Mouse (Mus musculus) left cerebral cortex, adult 2 months (tissue): ENCODE results near the gene Fhad1. TPM values are rescaled to one million over a fixed set of nuclear protein-coding genes. Genes with fewer than 3 reads are reported as not detected.
"Not testable (repeated sequence)": the region's sequence is repeated elsewhere in the genome, so short reads cannot be mapped to it uniquely, and the experiment has no call there.

Experiments
- DNase-seq, 2 experiments: peaks; one replicate each; pipeline ENCODE4 v3.0.0; 2021 to 2022; ENCODE audit warnings: low spot score in 2 of 2, mixed read lengths in 1 of 2; ENCODE audit errors: extremely low spot score in 1 of 2
- H3K27ac ChIP-seq: fragments of 200-600 bp; 2 replicates; pipeline ENCODE4 v1.8.1; 2022
- H3K4me3 ChIP-seq: fragments of 200-600 bp; 2 replicates; pipeline ENCODE4 v1.8.1; 2022
- CTCF ChIP-seq: fragments of 200-600 bp; IDR thresholded peaks from 2 replicates; pipeline ENCODE4 v1.8.1; 2022; ENCODE audit warnings: antibody characterized with exemption, mild to moderate bottlenecking, moderate library complexity
- intact Hi-C: fragments of 180-260 bp; cut with DNase I; formaldehyde crosslinking; loops from one replicate; pipeline ENCODE4 v1.15.1; 2025
- total RNA-seq, 2 experiments: library from RNA; stranded (reverse); gene quantifications; 2 replicates each; pipeline ENCODE4 v1.2.3; 2021

The Fhad1 gene
- total RNA-seq, 2 experiments from 2014 or later: 9.0 to 9.2 TPM

DNA sequence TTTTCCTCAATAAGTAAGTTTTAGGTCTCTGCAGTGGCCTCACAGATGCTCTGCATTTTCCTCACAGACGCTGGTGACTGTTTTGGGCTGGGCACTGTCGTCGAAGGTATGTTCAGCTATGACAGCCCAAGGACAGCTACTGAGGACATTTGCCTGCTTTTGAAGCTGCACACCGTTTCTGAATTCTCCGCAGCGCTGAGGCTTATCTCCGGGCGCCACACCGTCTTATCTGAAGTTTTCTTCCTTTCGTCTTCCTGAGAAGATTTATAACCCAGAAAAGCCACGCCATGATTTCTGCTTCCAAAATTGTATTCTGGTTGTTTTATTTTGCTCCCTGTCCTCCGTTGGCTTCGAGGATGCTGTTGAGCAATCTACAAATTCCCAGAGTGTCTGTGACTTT, 13.7 kb upstream of the Fhad1 start:
- H3K4me3 ChIP-seq: no peak overlapping the region
- DNase-seq: no peak
- intact Hi-C loops: no loop called here
- H3K27ac ChIP-seq: no peak overlapping the region
- TF ChIP-seq CTCF: no peak

- TF ChIP-seq CTCF: no peak
- Histone ChIP-seq H3K4me3 (no peak overlapping the region), H3K27ac (no peak overlapping the region)
- no peak for DNase-seq
- intact Hi-C loops: no loop called here
These were observed 12.1 kb upstream of the Fhad1 start for GRCm38 (mm10) chr4:142026965-142027364.

GRCm38 (mm10) chr4:142024536-142024935, 9.7 kb upstream of the Fhad1 start:
- H3K27ac ChIP-seq: no peak overlapping the region
- DNase-seq: no peak
- no peak overlapping the region for H3K4me3 ChIP-seq
- no peak for TF ChIP-seq CTCF
- intact Hi-C loops: no loop called here

DNA sequence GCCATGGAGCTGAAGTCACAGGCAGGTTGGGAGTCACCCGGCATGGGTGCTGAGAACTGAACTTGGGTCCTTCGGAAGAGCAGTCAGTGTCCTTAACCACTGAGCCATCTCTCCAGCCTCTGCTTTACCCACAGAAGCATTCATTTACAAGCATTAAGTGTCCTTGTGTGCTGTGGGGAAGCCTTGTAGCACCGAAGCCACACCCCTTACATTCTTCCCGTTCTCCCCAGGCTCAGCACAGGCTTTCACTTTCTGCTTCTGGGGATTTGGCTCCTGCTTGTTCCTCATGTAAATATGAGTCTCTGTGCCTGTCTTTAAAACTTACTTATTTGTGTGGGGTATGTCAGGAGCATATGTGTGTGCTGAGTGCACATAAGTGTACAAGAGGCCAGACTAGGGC, 8.3 kb upstream of the Fhad1 start:
- no peak for TF ChIP-seq CTCF
- intact Hi-C loops: no loop called here
- Histone ChIP-seq H3K4me3 (no peak overlapping the region), H3K27ac (no peak overlapping the region)
- DNase-seq: no peak

GRCm38 (mm10) chr4:142017686-142018085, 2.8 kb upstream of the Fhad1 start:
- no peak overlapping the region for H3K27ac ChIP-seq
- intact Hi-C loops: no loop called here
- no peak overlapping the region for H3K4me3 ChIP-seq
- DNase-seq: no peak
- TF ChIP-seq CTCF: no peak

- TF ChIP-seq CTCF: no peak
- DNase-seq: no peak
- intact Hi-C loops: no loop called here
- Histone ChIP-seq H3K4me3 (no peak overlapping the region), H3K27ac (no peak overlapping the region)
These were observed 3.6 kb downstream of the Fhad1 start for GRCm38 (mm10) chr4:142011236-142011635.

GRCm38 (mm10) chr4:142010441-142010840, 4.4 kb downstream of the Fhad1 start:
- DNase-seq: no peak
- intact Hi-C loops: no loop called here
- no peak overlapping the region for H3K4me3 ChIP-seq
- H3K27ac ChIP-seq: no peak overlapping the region
- no peak for TF ChIP-seq CTCF

DNA sequence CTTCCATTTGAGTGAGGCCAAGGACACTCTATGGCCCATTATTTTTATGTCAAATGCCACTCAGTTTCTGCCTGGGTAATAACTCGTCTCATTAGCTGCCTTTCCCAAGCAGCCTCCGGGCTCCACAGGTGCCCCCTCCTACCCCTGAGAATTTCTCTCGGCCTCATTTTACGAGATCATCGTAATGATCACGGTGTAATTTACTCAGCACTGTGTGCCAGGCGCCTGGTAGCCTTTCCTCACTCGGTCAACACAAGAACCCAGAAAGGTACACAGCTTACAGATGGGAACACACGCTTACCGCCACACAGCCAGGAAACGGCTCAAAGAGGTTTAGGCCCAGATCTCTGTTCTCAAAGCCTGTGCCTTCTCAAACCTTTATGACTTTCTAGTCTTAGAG, 6.7 kb downstream of the Fhad1 start:
- TF ChIP-seq CTCF: no peak
- no peak overlapping the region for H3K4me3 ChIP-seq
- no peak for DNase-seq
- H3K27ac ChIP-seq: no peak overlapping the region
- intact Hi-C loops: loop anchor here (5.0 to 10.0 kb wide), 3 partner anchors 74 to 1017 kb away; partner anchors contain the start of gene Tmem51

DNA sequence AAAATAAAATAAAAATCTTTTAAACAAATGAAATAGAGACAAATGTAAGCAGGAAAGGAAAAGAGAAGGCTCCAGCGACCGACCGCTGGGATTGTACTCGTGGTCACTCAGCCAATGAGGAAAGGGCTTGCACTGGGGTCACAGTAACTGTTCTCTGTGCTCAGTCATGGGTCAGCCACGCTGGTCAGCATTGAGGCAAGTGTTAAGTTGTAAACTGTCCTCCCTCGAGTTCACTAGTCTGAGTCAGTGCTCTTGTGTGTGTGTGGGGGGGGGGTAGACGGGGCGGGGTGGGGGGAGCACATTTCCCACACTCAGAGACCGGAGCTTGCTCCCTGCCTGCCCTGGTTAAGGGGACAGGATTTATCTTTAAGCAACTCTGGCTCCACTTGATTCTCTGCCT, 14.3 kb downstream of the Fhad1 start:
- TF ChIP-seq CTCF: no peak
- intact Hi-C loops: loop anchor here (10.0 kb wide), 2 partner anchors 244 to 1024 kb away; no protein-coding TSS in a partner anchor
- Histone ChIP-seq H3K4me3 (no peak overlapping the region), H3K27ac (no peak overlapping the region)
- DNase-seq: no peak

- TF ChIP-seq CTCF: no peak
- DNase-seq: no peak
- H3K4me3 ChIP-seq: no peak overlapping the region
- intact Hi-C loops: loop anchor here (10.0 kb wide), 2 partner anchors 245 to 1025 kb away; no protein-coding TSS in a partner anchor
- no peak overlapping the region for H3K27ac ChIP-seq
These were observed 15.3 kb downstream of the Fhad1 start for GRCm38 (mm10) chr4:141999494-142000074.

- no peak for TF ChIP-seq CTCF
- no peak for DNase-seq
- intact Hi-C loops: no loop called here
- H3K4me3 ChIP-seq: 0 out of 2 replicates have a peak overlapping the region, but pooled peaks have one; percentile 7
- no peak overlapping the region for H3K27ac ChIP-seq
These were observed 16.5 kb downstream of the Fhad1 start for GRCm38 (mm10) chr4:141998282-141998821.

GRCm38 (mm10) chr4:141996880-141997279, 18.0 kb downstream of the Fhad1 start:
- intact Hi-C loops: no loop called here
- H3K27ac ChIP-seq: no peak overlapping the region
- H3K4me3 ChIP-seq: no peak overlapping the region
- no peak for TF ChIP-seq CTCF
- DNase-seq: no peak

DNA sequence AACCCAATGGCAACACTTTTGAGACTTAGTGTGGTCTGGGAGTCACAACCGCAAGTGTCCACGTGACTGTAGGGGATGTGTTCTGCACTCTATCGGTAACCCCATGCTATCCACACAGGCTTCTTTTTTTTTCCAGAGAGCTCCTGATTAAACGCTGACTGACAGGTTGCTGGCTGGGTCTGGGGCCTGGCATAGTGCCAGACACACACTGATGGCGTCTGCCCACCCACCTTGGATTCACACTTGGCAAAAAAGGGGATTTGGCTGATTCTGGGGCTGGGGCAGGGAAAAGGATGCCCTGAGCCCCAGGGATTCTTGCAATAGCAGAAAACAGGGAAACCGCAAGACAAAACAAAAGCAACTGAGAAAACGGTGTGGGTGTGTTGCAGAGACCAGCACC, 18.8 kb downstream of the Fhad1 start:
- H3K4me3 ChIP-seq: no peak overlapping the region
- intact Hi-C loops: no loop called here
- no peak for TF ChIP-seq CTCF
- no peak overlapping the region for H3K27ac ChIP-seq
- DNase-seq: no peak

DNA sequence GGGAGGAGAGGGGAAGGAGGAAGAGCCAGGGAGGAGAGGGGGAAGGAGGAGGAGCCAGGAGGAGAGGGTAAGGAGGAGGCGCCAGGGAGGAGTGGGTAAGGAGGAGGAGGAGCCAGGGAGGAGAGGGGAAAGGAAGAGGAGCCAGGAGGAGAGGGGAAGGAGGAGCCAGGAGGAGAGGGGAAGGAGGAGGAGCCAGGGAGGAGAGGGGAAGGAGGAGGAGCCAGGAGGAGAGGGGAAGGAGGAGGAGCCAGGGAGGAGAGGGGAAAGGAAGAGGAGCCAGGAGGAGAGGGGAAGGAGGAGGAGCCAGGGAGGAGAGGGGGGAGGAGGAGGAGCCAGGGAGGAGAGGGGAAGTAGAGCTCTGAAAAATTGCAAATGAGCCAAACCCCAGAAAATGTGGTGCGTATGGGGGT, 20.8 kb downstream of the Fhad1 start:
- H3K27ac ChIP-seq, DNase-seq, H3K4me3 ChIP-seq, intact Hi-C loops: not testable (repeated sequence)
